Mouse (Mus musculus): ENCODE measurements around the gene Yes1.

DNA sequence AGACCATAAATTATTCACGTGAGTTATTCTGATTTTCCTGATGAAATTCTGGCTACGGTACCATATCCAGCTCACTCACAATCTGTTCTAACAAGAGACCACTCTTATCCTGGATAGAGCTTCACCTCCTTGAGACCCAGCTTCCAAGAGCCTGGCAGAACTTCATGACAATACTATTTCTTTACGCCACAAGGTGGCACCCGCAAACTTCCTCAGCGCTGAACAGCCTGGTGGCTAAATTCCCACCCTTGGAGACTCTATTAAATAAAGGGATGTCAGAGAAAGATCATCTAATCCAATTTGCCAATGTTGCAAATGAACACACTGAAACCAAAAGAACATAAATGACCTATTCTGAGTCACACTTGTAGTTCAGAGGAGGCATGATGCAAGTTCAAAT, 22.8 kb upstream of the Yes1 start:
- no peak for TF ChIP-seq POLR2A (IDR thresholded peaks at IDR 0.05; ENCODE audit: extremely low read depth, insufficient read depth, low read length)
- TF ChIP-seq CTCF (IDR thresholded peaks at IDR 0.05; ENCODE audit: extremely low read depth, insufficient read depth, low read length): peak; percentile 70
